9 mouse cellular contexts compared by ENCODE assay signal in the genomic region with DNA sequence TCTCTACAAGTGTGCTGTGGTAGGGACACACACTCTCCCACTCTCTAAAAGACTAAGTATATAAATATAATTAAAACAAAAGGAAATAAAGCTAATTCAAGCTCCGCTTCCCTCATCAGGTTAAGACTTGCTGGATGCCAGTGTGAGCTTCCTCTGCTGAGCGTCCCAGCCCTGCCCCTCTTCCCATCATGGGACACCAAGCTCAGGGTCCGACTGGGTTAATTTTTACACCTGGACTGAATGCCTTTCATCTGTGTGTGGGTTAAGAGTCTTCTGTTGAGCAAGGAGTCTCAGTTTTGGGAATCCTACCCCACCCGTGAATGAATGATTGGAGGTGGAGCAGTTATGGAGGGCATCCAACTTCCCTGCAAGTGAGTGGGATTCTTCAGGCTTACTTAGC. TPM values are rescaled to one million over a fixed set of nuclear protein-coding genes. Genes with fewer than 3 reads are reported as not detected.
DNase-seq lines count a peak whose midpoint lies in the region; ATAC-seq lines count a peak whose summit lies in the region.
"Had no signal": no experiment of that assay in that cellular context is flagged by ENCODE, and none has a peak within 500 bp of the region (broad histone marks: within the 10 kb centered on the region; RNA-seq: fewer than 3 reads in every experiment).

No protein-coding gene starts in this region.

- 0 out of 2 replicates have a peak overlapping the region, but pooled peaks have one; percentile 25 for H3K9ac ChIP-seq in heart, embryonic 15.5 days
- peak overlapping the region; percentile 59 for H3K9ac ChIP-seq in forebrain, embryonic 16.5 days (replicated peaks; ENCODE audit: low read depth, low read length)
- H3K9ac ChIP-seq in neural tube, embryonic 12.5 days = peak overlapping the region; percentile 21; the same call in 1 of the 2 replicates

- H3K4me2 ChIP-seq in heart, embryonic 15.5 days = peak overlapping the region; percentile 79
- H3K4me2 ChIP-seq in forebrain, embryonic 16.5 days (ENCODE audit: low read length) = peak overlapping the region; percentile 77
- peak overlapping the region; percentile 58 for H3K4me2 ChIP-seq in neural tube, embryonic 12.5 days (replicated peaks)

- no peaks in the 10 kb centered on the region for H3K36me3 ChIP-seq in heart, embryonic 15.5 days
- H3K36me3 ChIP-seq in forebrain, embryonic 16.5 days (ENCODE audit: control insufficient read depth, insufficient read depth) = no peaks in the 10 kb centered on the region
- no peaks in the 10 kb centered on the region for H3K36me3 ChIP-seq in neural tube, embryonic 12.5 days

- peak overlapping the region; percentile 50; the same call in 1 of the 2 replicates for H3K4me3 ChIP-seq in heart, embryonic 15.5 days
- H3K4me3 ChIP-seq in forebrain, embryonic 16.5 days (replicated peaks; ENCODE audit: low read length) = peak overlapping the region; percentile 46
- no peak overlapping the region for H3K4me3 ChIP-seq in neural tube, embryonic 12.5 days

- no peak for DNase-seq in heart, adult 9 months (ENCODE audit: low spot score in 2 of 2)
- peak; percentile 45 for DNase-seq in kidney, postnatal 14 days
- no peak for DNase-seq in thymus, adult 18-20 months
- DNase-seq in spleen, postnatal 36 days (ENCODE audit: low spot score in 2 of 2) = no peak
- DNase-seq in c-Kit-positive CD71-positive TER-119-positive erythroid progenitor cells, embryonic 14.5 days (ENCODE audit: low spot score) = no peak

- no peaks in the 10 kb centered on the region for H3K9me3 ChIP-seq in heart, embryonic 15.5 days (replicated peaks)
- no peaks in the 10 kb centered on the region for H3K9me3 ChIP-seq in forebrain, embryonic 16.5 days (ENCODE audit: control insufficient read depth, low read length)
- no peaks in the 10 kb centered on the region for H3K9me3 ChIP-seq in neural tube, embryonic 12.5 days

- H3K27ac ChIP-seq in heart, embryonic 15.5 days = peak overlapping the region; percentile 85
- no peak overlapping the region for H3K27ac ChIP-seq in forebrain, embryonic 16.5 days (ENCODE audit: low read length)
- H3K27ac ChIP-seq in neural tube, embryonic 12.5 days = 0 out of 2 replicates have a peak overlapping the region, but pooled peaks have one; percentile 20

- ATAC-seq in heart, embryonic 15.5 days (replicated peaks; ENCODE audit: insufficient number of reproducible peaks, insufficient read depth, low FRiP score, low read depth) = no peak
- peak; percentile 2; the same call in 1 of the 2 replicates for ATAC-seq in forebrain, embryonic 16.5 days
- ATAC-seq in neural tube, embryonic 12.5 days (ENCODE audit: low FRiP score, low read depth) = no peak

- 75% methylated on average over 4 of the region's 4 CpGs for WGBS in heart, embryonic 15.5 days
- WGBS in forebrain, embryonic 16.5 days = 63% methylated on average over 4 of the region's 4 CpGs
- WGBS in neural tube, embryonic 12.5 days = 65% methylated on average over 4 of the region's 4 CpGs

- H3K27me3 ChIP-seq in heart, embryonic 15.5 days = no peaks in the 10 kb centered on the region
- no peaks in the 10 kb centered on the region for H3K27me3 ChIP-seq in forebrain, embryonic 16.5 days (replicated peaks; ENCODE audit: control insufficient read depth, insufficient read depth, low read length)
- peaks cover 4% of the 10 kb centered on the region for H3K27me3 ChIP-seq in neural tube, embryonic 12.5 days (replicated peaks)

- H3K4me1 ChIP-seq in heart, embryonic 15.5 days (replicated peaks) = peaks cover 35% of the 10 kb centered on the region
- H3K4me1 ChIP-seq in forebrain, embryonic 16.5 days (replicated peaks; ENCODE audit: control insufficient read depth, insufficient read depth, low read length) = peaks cover 9% of the 10 kb centered on the region
- peaks cover 28% of the 10 kb centered on the region for H3K4me1 ChIP-seq in neural tube, embryonic 12.5 days

RNA-seq across cellular contexts. Expression of a gene that starts 35.6 kb away (rescaled TPM):
- not detected in 2 replicates for polyA plus RNA-seq in heart, embryonic 15.5 days (2015; fragmentation: Nextera tagmentation; extraction: Ambion mirVana)
- polyA plus RNA-seq in forebrain, embryonic 16.5 days (2015; fragmentation: Nextera tagmentation; extraction: Ambion mirVana) = not detected in 2 replicates
- not detected in 2 replicates for polyA plus RNA-seq in neural tube, embryonic 12.5 days (2016; fragmentation: Nextera tagmentation; extraction: Ambion mirVana)
- polyA plus RNA-seq: brain, embryonic 14.5 days had no signal
